Comparison of ENCODE assay signal across 8 mouse cellular contexts in genomic region chr1:137928522-137928921, GRCm38 (mm10).
DNase-seq lines count a peak whose midpoint lies in the region; ATAC-seq and TF ChIP-seq lines count a peak whose summit lies in the region.

No protein-coding gene starts in this region.

- no peak for TF ChIP-seq CTCF in lung, embryonic 14.5 days (IDR thresholded peaks at IDR 0.05; ENCODE audit: low read depth)

- H3K36me3 ChIP-seq in lung, embryonic 14.5 days (ENCODE audit: insufficient read depth), result peaks cover 38% of the 10 kb centered on the region
- peaks cover 52% of the 10 kb centered on the region for H3K36me3 ChIP-seq in embryonic facial prominence, embryonic 10.5 days (replicated peaks)
- H3K36me3 ChIP-seq in limb, embryonic 10.5 days, result peaks cover 62% of the 10 kb centered on the region
- H3K36me3 ChIP-seq in stomach, embryonic 15.5 days, result no peaks in the 10 kb centered on the region
- H3K36me3 ChIP-seq in liver, embryonic 12.5 days, result no peaks in the 10 kb centered on the region

- intact Hi-C loops in heart, postnatal 10 days (cut with DNase I), result no loop called here

- peak overlapping the region; percentile 77 for H3K27ac ChIP-seq in lung, embryonic 14.5 days (ENCODE audit: low read depth)
- H3K27ac ChIP-seq in embryonic facial prominence, embryonic 10.5 days (replicated peaks), result peak overlapping the region; percentile 85
- peak overlapping the region; percentile 65 for H3K27ac ChIP-seq in limb, embryonic 10.5 days
- H3K27ac ChIP-seq in stomach, embryonic 15.5 days, result peak overlapping the region; percentile 79
- H3K27ac ChIP-seq in liver, embryonic 12.5 days, result no peak overlapping the region

- 34% methylated on average over 6 of the region's 6 CpGs for WGBS in lung, embryonic 14.5 days
- WGBS in embryonic facial prominence, embryonic 10.5 days, result 32% methylated on average over 6 of the region's 6 CpGs
- 46% methylated on average over 6 of the region's 6 CpGs for WGBS in limb, embryonic 10.5 days
- WGBS in stomach, embryonic 15.5 days, result 43% methylated on average over 6 of the region's 6 CpGs
- WGBS in liver, embryonic 12.5 days (ENCODE audit: insufficient replicate concordance), result 64% methylated on average over 6 of the region's 6 CpGs

- H3K27me3 ChIP-seq in lung, embryonic 14.5 days (ENCODE audit: insufficient read depth, low read length), result no peaks in the 10 kb centered on the region
- no peaks in the 10 kb centered on the region for H3K27me3 ChIP-seq in embryonic facial prominence, embryonic 10.5 days (replicated peaks; ENCODE audit: low read depth, poor library complexity, severe bottlenecking)
- H3K27me3 ChIP-seq in limb, embryonic 10.5 days (ENCODE audit: low read depth, poor library complexity, severe bottlenecking), result no peaks in the 10 kb centered on the region
- no peaks in the 10 kb centered on the region for H3K27me3 ChIP-seq in stomach, embryonic 15.5 days (replicated peaks)
- H3K27me3 ChIP-seq in liver, embryonic 12.5 days (replicated peaks), result no peaks in the 10 kb centered on the region

- no peaks in the 10 kb centered on the region for H3K9me3 ChIP-seq in lung, embryonic 14.5 days (ENCODE audit: low read depth, low read length)
- no peaks in the 10 kb centered on the region for H3K9me3 ChIP-seq in embryonic facial prominence, embryonic 10.5 days
- H3K9me3 ChIP-seq in limb, embryonic 10.5 days (replicated peaks), result no peaks in the 10 kb centered on the region
- no peaks in the 10 kb centered on the region for H3K9me3 ChIP-seq in stomach, embryonic 15.5 days
- H3K9me3 ChIP-seq in liver, embryonic 12.5 days (replicated peaks), result no peaks in the 10 kb centered on the region

- DNase-seq in lung, embryonic 14.5 days, result no peak
- DNase-seq in lung, postnatal 25 days (ENCODE audit: low spot score), result no peak
- peak; percentile 65 for DNase-seq in embryonic facial prominence, embryonic 10.5 days (ENCODE audit: low spot score)
- DNase-seq in heart, postnatal 10 days, result peak; percentile 28 to 36
- DNase-seq in limb, embryonic 10.5 days (ENCODE audit: low spot score), result no peak
- DNase-seq in spleen, adult 12 weeks (ENCODE audit: low spot score), result no peak

- H3K4me1 ChIP-seq in lung, embryonic 14.5 days (ENCODE audit: insufficient read depth), result peaks cover 14% of the 10 kb centered on the region
- peaks cover 37% of the 10 kb centered on the region for H3K4me1 ChIP-seq in embryonic facial prominence, embryonic 10.5 days
- H3K4me1 ChIP-seq in limb, embryonic 10.5 days, result peaks cover 22% of the 10 kb centered on the region
- peaks cover 8% of the 10 kb centered on the region for H3K4me1 ChIP-seq in stomach, embryonic 15.5 days
- no peaks in the 10 kb centered on the region for H3K4me1 ChIP-seq in liver, embryonic 12.5 days

- no peak overlapping the region for H3K4me3 ChIP-seq in lung, embryonic 14.5 days (ENCODE audit: low read depth, low read length)
- H3K4me3 ChIP-seq in embryonic facial prominence, embryonic 10.5 days, result no peak overlapping the region
- H3K4me3 ChIP-seq in limb, embryonic 10.5 days, result no peak overlapping the region
- no peak overlapping the region for H3K4me3 ChIP-seq in stomach, embryonic 15.5 days (replicated peaks)
- H3K4me3 ChIP-seq in liver, embryonic 12.5 days, result no peak overlapping the region

- H3K9ac ChIP-seq in lung, embryonic 14.5 days, result no peak overlapping the region; the same call in 1 of the 2 replicates
- no peak overlapping the region for H3K9ac ChIP-seq in stomach, embryonic 15.5 days
- H3K9ac ChIP-seq in liver, embryonic 12.5 days, result no peak overlapping the region

- no peak for ATAC-seq in lung, embryonic 14.5 days (ENCODE audit: insufficient read depth)
- no peak for ATAC-seq in stomach, embryonic 15.5 days (ENCODE audit: insufficient read depth, low FRiP score, low read depth)
- ATAC-seq in liver, embryonic 12.5 days, result no peak

- H3K4me2 ChIP-seq in lung, embryonic 14.5 days, result peak overlapping the region; percentile 48; the same call in 1 of the 2 replicates
- H3K4me2 ChIP-seq in stomach, embryonic 15.5 days, result peak overlapping the region; percentile 31; the same call in 1 of the 2 replicates
- H3K4me2 ChIP-seq in liver, embryonic 12.5 days, result no peak overlapping the region

Comparison
In these comparisons a context has a peak if more than half of its experiments do, and no peak if none do; other contexts are left out.
1. DNase-seq: peak in embryonic facial prominence, embryonic 10.5 days (single experiment) and heart, postnatal 10 days (2 of 2); none in lung, embryonic 14.5 days (single experiment), lung, postnatal 25 days (single experiment), limb, embryonic 10.5 days (single experiment) and spleen, adult 12 weeks (single experiment).